In the genomic region with DNA sequence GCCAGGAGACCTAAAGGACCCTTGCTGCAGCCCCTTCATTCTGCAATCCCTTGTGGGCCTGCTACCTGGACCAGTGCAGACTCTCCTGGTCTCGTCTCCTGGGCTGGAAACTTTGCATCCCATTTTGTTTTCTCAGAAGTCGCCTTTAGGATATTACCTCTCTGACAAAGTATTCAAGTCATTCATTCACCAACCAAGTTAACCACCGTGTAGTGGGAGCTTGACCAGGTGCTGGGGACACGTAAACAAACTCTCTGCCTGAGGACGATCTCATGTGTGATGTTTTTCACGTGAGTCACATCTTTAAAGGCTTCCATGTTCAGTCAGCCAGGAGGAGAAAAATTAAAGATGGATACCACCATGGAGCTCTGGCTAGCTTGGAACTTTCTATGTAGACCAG, we compare ENCODE assay signal across 14 mouse cellular contexts. TPM values are rescaled to one million over a fixed set of nuclear protein-coding genes. Genes with fewer than 3 reads are reported as not detected.
DNase-seq lines count a peak whose midpoint lies in the region; ATAC-seq and TF ChIP-seq lines count a peak whose summit lies in the region.
"Had no signal": no experiment of that assay in that cellular context is flagged by ENCODE, and none has a peak within 500 bp of the region (broad histone marks: within the 10 kb centered on the region; RNA-seq: fewer than 3 reads in every experiment).

No protein-coding gene starts in this region.

- H3K27ac ChIP-seq in heart, embryonic 15.5 days: peak overlapping the region; percentile 58
- peak overlapping the region; percentile 28 for H3K27ac ChIP-seq in kidney, embryonic 15.5 days
- H3K27ac ChIP-seq: intestine, embryonic 15.5 days; liver, embryonic 13.5 days; macrophage; neural tube, embryonic 13.5 days had no signal

- H3K27me3 ChIP-seq in heart, embryonic 15.5 days: no peaks in the 10 kb centered on the region
- no peaks in the 10 kb centered on the region for H3K27me3 ChIP-seq in kidney, embryonic 15.5 days
- no peaks in the 10 kb centered on the region for H3K27me3 ChIP-seq in Patski
- H3K27me3 ChIP-seq: intestine, embryonic 15.5 days; liver, embryonic 13.5 days; neural tube, embryonic 13.5 days had no signal

- no peaks in the 10 kb centered on the region for H3K9me3 ChIP-seq in heart, embryonic 15.5 days (replicated peaks)
- no peaks in the 10 kb centered on the region for H3K9me3 ChIP-seq in kidney, embryonic 15.5 days (replicated peaks)
- H3K9me3 ChIP-seq: intestine, embryonic 15.5 days; liver, embryonic 13.5 days; neural tube, embryonic 13.5 days had no signal

- no peak for TF ChIP-seq CTCF in Patski (IDR thresholded peaks at IDR 0.05)

- no peaks in the 10 kb centered on the region for H3K36me3 ChIP-seq in heart, embryonic 15.5 days
- H3K36me3 ChIP-seq in kidney, embryonic 15.5 days: peaks cover 21% of the 10 kb centered on the region
- H3K36me3 ChIP-seq: intestine, embryonic 15.5 days; liver, embryonic 13.5 days had no signal

- no peak overlapping the region for H3K4me3 ChIP-seq in heart, embryonic 15.5 days
- H3K4me3 ChIP-seq in kidney, embryonic 15.5 days (replicated peaks): no peak overlapping the region
- H3K4me3 ChIP-seq: intestine, embryonic 15.5 days; liver, embryonic 13.5 days; neural tube, embryonic 13.5 days had no signal

- 77% methylated on average over 6 of the region's 6 CpGs for WGBS in heart, embryonic 15.5 days
- 62% methylated on average over 6 of the region's 6 CpGs for WGBS in kidney, embryonic 15.5 days

- 0 out of 2 replicates have a peak overlapping the region, but pooled peaks have one; percentile 1 for H3K4me2 ChIP-seq in heart, embryonic 15.5 days
- H3K4me2 ChIP-seq in kidney, embryonic 15.5 days: no peak overlapping the region
- H3K4me2 ChIP-seq: intestine, embryonic 15.5 days; liver, embryonic 13.5 days; neural tube, embryonic 13.5 days had no signal

- CTCF ChIA-PET in Patski (lab: Charles Lee): interaction anchor here (1.0 to 4.7 kb wide), 5 partner anchors 11 to 52 kb away, joined by 3 to 26 read pairs (median 3); no protein-coding TSS in a partner anchor

- no peak for ATAC-seq in heart, embryonic 15.5 days (replicated peaks; ENCODE audit: insufficient number of reproducible peaks, insufficient read depth, low FRiP score, low read depth)
- ATAC-seq in kidney, embryonic 15.5 days (replicated peaks; ENCODE audit: low FRiP score): peak; percentile 47
- peak; percentile 87 for ATAC-seq in Patski

- in situ Hi-C loops in Patski (cut with MboI; ENCODE audit: low pct_unique_long_range_greater_than_20kb): no loop called here

- H3K4me1 ChIP-seq in heart, embryonic 15.5 days (replicated peaks): peaks cover 11% of the 10 kb centered on the region
- peaks cover 9% of the 10 kb centered on the region; the same call in 1 of the 2 replicates for H3K4me1 ChIP-seq in kidney, embryonic 15.5 days
- H3K4me1 ChIP-seq: liver, embryonic 13.5 days had no signal

- DNase-seq in heart, adult 11 months: no peak
- no peak for DNase-seq in kidney, postnatal 10 days
- DNase-seq in 3T3-L1 (ENCODE audit: low read depth, low spot score) (peak; percentile 34), Patski (ENCODE audit: low read depth, low spot score) (peak; percentile 88)
- DNase-seq in spleen, postnatal 4 days (ENCODE audit: low spot score in 2 of 2): no peak
- no peak for DNase-seq in embryo, embryonic 11 days
- DNase-seq: cerebellum, adult 11 months; gastrocnemius, postnatal 36 days; liver, embryonic 13.5 days had no signal

- POLR2A ChIA-PET in Patski (lab: Charles Lee): interaction anchor here (0.9 kb wide), 1 partner anchor 22 kb away, joined by 3 read pairs; no protein-coding TSS in a partner anchor

- no peak overlapping the region for H3K9ac ChIP-seq in heart, embryonic 15.5 days
- H3K9ac ChIP-seq in kidney, embryonic 15.5 days: no peak overlapping the region
- H3K9ac ChIP-seq: intestine, embryonic 15.5 days; liver, embryonic 13.5 days; neural tube, embryonic 13.5 days had no signal

RNA-seq across cellular contexts. Expression of a gene that starts 7.6 kb away (rescaled TPM):
- polyA plus RNA-seq in heart, embryonic 15.5 days (2015; fragmentation: Nextera tagmentation; extraction: Ambion mirVana): 0.47 and 0.81 TPM in 2 replicates
- polyA plus RNA-seq in kidney, embryonic 15.5 days (2015; fragmentation: Nextera tagmentation; extraction: Ambion mirVana): 1.2 and 1.5 TPM in 2 replicates
- 13.5 TPM for polyA plus RNA-seq in Patski (2021)
- polyA plus RNA-seq: macrophage had no signal

Comparison
In these comparisons a context has a peak if more than half of its experiments do, and no peak if none do; other contexts are left out.
1. DNase-seq: peak in 3T3-L1 (single experiment) and Patski (single experiment); none in heart, adult 11 months (single experiment), kidney, postnatal 10 days (single experiment), spleen, postnatal 4 days (0 of 2) and embryo, embryonic 11 days (single experiment).